15 mouse cellular contexts compared by ENCODE assay signal in genomic region chr17:61578895-61579294, GRCm38 (mm10).
"Had no signal": no experiment of that assay in that cellular context is flagged by ENCODE, and none has a peak within 500 bp of the region (broad histone marks: within the 10 kb centered on the region; RNA-seq: fewer than 3 reads in every experiment).

No protein-coding gene starts in this region.

- H3K4me1 ChIP-seq: neural tube, embryonic 15.5 days; stomach, embryonic 15.5 days had no signal

- H3K9me3 ChIP-seq: neural tube, embryonic 15.5 days; stomach, embryonic 15.5 days had no signal

- H3K4me2 ChIP-seq: neural tube, embryonic 15.5 days; stomach, embryonic 15.5 days had no signal

- H3K27me3 ChIP-seq: neural tube, embryonic 15.5 days; stomach, embryonic 15.5 days had no signal

- DNase-seq: retina, postnatal 1 day; right cerebral cortex, adult 18-20 months; right cerebral cortex, postnatal 14 days; right cerebral cortex, postnatal 25 days; right cerebral cortex, postnatal 4 days; spleen, adult 18-20 months; thymus, adult 18-20 months; thymus, adult 2 months; thymus, postnatal 14 days; thymus, postnatal 25 days; thymus, postnatal 36 days; thymus, postnatal 4 days had no signal

- H3K9ac ChIP-seq: neural tube, embryonic 15.5 days; stomach, embryonic 15.5 days had no signal

- H3K36me3 ChIP-seq: neural tube, embryonic 15.5 days; stomach, embryonic 15.5 days had no signal

- H3K27ac ChIP-seq: neural tube, embryonic 15.5 days; stomach, embryonic 15.5 days; stomach, postnatal 0 days had no signal

- H3K4me3 ChIP-seq: neural tube, embryonic 15.5 days; stomach, embryonic 15.5 days had no signal
